Mouse (Mus musculus) spleen, adult 2 months (tissue): ENCODE results near the gene Ddrgk1.

Experiments
- CTCF ChIP-seq: fragments of 200-500 bp; IDR thresholded peaks from 2 replicates; pipeline ENCODE4 v1.5.1; 2011; ENCODE audit warnings: mild to moderate bottlenecking, inconsistent platforms; ENCODE audit not compliant: insufficient read depth, insufficient read length, insufficient replicate concordance; ENCODE audit errors: extremely low read depth
- POLR2A ChIP-seq: fragments of 200-500 bp; IDR thresholded peaks from 2 replicates; pipeline ENCODE4 v1.6.1; 2011; ENCODE audit warnings: low read depth, low read length, inconsistent platforms

- TF ChIP-seq CTCF (no peak), POLR2A (no peak)
These were observed 21.0 kb upstream of the Ddrgk1 start for GRCm38 (mm10) chr2:130685426-130685825.
